Mouse (Mus musculus) kidney, embryonic 14.5 days (tissue): ENCODE results near the gene Dgkq. TPM values are rescaled to one million over a fixed set of nuclear protein-coding genes. Genes with fewer than 3 reads are reported as not detected.

Experiments used
- ATAC-seq: fragments of 200-750 bp; cut with Nextera tagmentation; 2 replicates; pipeline ENCODE4 v1.8.0; 2017; ENCODE audit warnings: moderate number of reproducible peaks, mild to moderate bottlenecking, moderate TSS enrichment, moderate library complexity; ENCODE audit not compliant: low FRiP score, low TSS enrichment
- H3K27ac ChIP-seq: fragments of 300-500 bp; sonication (generic); 2 replicates; pipeline ENCODE4 v1.5.1; 2014; ENCODE audit warnings: low read depth, mild to moderate bottlenecking, low read length, moderate library complexity, mixed read lengths
- H3K27me3 ChIP-seq: fragments of 300-500 bp; sonication (generic); 2 replicates; pipeline ENCODE4 v1.6.1; 2014; ENCODE audit warnings: mild to moderate bottlenecking, low read length; ENCODE audit not compliant: control insufficient read depth, insufficient read depth
- H3K36me3 ChIP-seq: fragments of 300-500 bp; sonication (generic); 2 replicates; pipeline ENCODE4 v1.6.1; 2014; ENCODE audit warnings: low read length, mixed read lengths; ENCODE audit not compliant: control insufficient read depth, insufficient read depth
- H3K4me1 ChIP-seq: fragments of 300-500 bp; sonication (generic); 2 replicates; pipeline ENCODE4 v1.6.1; 2014; ENCODE audit warnings: low read length, mixed read lengths; ENCODE audit not compliant: control insufficient read depth, insufficient read depth
- H3K4me2 ChIP-seq: fragments of 300-500 bp; sonication (generic); replicated peaks from 2 replicates; pipeline ENCODE4 v1.6.1; 2014; ENCODE audit warnings: low read depth, mild to moderate bottlenecking, low read length
- H3K4me3 ChIP-seq: fragments of 300-500 bp; sonication (generic); 2 replicates; pipeline ENCODE4 v1.5.1; 2014; ENCODE audit warnings: mild to moderate bottlenecking, low read length
- H3K9ac ChIP-seq: fragments of 300-500 bp; sonication (generic); 2 replicates; pipeline ENCODE4 v1.6.1; 2014; ENCODE audit warnings: low read depth, mild to moderate bottlenecking, low read length, moderate library complexity
- H3K9me3 ChIP-seq: fragments of 300-500 bp; sonication (generic); 2 replicates; pipeline ENCODE4 v1.6.1; 2016; ENCODE audit warnings: low read length; ENCODE audit not compliant: control insufficient read depth
- WGBS: fragments of 180-500 bp; shearing (Covaris S2); extraction: QIAGEN DNeasy Blood & Tissue Kit; methylation state at CpG from one replicate; pipeline ENCODE4 v1.1.7; 2014; 5-methylcytosine and 5-hydroxymethylcytosine counted together
- polyA plus RNA-seq: library from polyadenylated mRNA; unstranded; fragments of >200 nt; fragmentation: Nextera tagmentation; extraction: Ambion mirVana; gene quantifications from 2 replicates; pipeline ENCODE4 v1.2.1, GENCODE M21; 2014

The Dgkq gene
- polyA plus RNA-seq, 1 experiment from 2014 or later = 9.1 TPM

GRCm38 (mm10) chr5:108655381-108655780 is 14.1 kb downstream of the Dgkq start:
- Histone ChIP-seq H3K36me3 (peaks cover 54% of the 10 kb centered on the region), H3K4me3 (no peak overlapping the region)

DNA sequence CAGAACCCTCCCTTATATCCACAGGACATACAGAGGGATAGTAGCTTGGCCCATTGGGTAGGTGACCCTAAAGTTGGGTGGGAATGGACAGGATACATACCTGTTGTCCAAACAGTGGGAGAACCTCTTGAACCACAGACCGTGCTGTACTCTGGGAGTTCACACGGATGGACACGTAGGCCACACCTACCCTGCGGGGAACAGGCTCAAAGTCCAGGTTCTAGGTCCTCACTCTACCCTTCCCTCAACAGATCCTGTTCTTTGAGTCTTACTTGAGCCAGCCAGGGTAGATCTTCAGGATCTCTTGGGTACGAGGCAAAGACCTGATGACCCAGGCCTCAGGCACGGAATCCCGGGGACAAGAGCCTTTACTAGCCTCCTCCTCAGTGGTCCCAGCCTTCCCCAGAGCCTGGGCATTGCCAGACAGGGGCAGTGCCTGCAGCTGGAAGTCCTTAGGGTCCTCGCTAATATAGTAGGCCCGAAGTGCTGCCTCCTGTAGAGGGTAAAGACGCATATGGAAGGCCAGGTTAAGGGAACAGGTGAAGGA is 15.0 kb downstream of the Dgkq start:
- no peaks in the 10 kb centered on the region for H3K27me3 ChIP-seq
- H3K9me3 ChIP-seq = no peaks in the 10 kb centered on the region
- H3K4me2 ChIP-seq = no peak overlapping the region
- H3K36me3 ChIP-seq = peaks cover 57% of the 10 kb centered on the region
- WGBS = 90% methylated on average over 10 of the region's 10 CpGs
- ATAC-seq = no peak
- no peak overlapping the region for H3K4me3 ChIP-seq
- peaks cover 6% of the 10 kb centered on the region; the same call in 1 of the 2 replicates for H3K4me1 ChIP-seq
- no peak overlapping the region for H3K27ac ChIP-seq
- no peak overlapping the region for H3K9ac ChIP-seq

More at GRCm38 (mm10) chr5:108655381-108655780, 14.1 kb downstream of the Dgkq start:
- Histone ChIP-seq H3K27me3 (no peaks in the 10 kb centered on the region), H3K27ac (no peak overlapping the region), H3K9me3 (no peaks in the 10 kb centered on the region), H3K9ac (no peak overlapping the region), H3K4me2 (no peak overlapping the region), H3K4me1 (peaks cover 13% of the 10 kb centered on the region)
- 97% methylated on average over 9 of the region's 9 CpGs for WGBS
- ATAC-seq = no peak

DNA sequence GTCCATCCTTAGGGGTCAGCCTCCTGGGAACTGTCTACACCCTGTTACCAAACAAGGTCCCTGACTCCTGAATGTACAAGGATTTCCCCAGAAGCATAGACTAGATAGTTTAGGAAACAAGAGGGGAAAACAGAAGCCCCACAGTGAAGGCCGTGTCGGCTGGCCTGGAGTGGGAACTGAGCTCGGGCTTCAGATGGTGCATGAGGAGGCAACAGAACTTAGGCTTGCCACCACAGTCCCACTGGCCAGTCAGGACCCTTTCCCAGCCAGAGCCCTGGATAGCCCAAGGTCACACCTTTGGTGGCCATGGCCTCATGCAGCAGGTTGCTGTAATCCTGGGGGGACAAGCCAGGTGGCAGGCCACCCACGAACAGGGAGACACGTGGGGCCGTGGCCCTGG is 16.1 kb downstream of the Dgkq start:
- Histone ChIP-seq H3K9ac (no peak overlapping the region), H3K4me2 (no peak overlapping the region), H3K9me3 (no peaks in the 10 kb centered on the region), H3K36me3 (peaks cover 61% of the 10 kb centered on the region), H3K27me3 (no peaks in the 10 kb centered on the region), H3K4me1 (no peaks in the 10 kb centered on the region), H3K4me3 (no peak overlapping the region), H3K27ac (no peak overlapping the region)
- no peak for ATAC-seq
- 89% methylated on average over 6 of the region's 6 CpGs for WGBS

GRCm38 (mm10) chr5:108651823-108652222 is 17.6 kb downstream of the Dgkq start:
- no peaks in the 10 kb centered on the region for H3K4me1 ChIP-seq
- H3K9me3 ChIP-seq = no peaks in the 10 kb centered on the region
- H3K36me3 ChIP-seq = peaks cover 68% of the 10 kb centered on the region
- H3K27me3 ChIP-seq = no peaks in the 10 kb centered on the region
- H3K4me2 ChIP-seq = no peak overlapping the region
- H3K4me3 ChIP-seq = no peak overlapping the region
- no peak overlapping the region for H3K9ac ChIP-seq
- ATAC-seq = peak; percentile 62; the same call in 1 of the 2 replicates
- WGBS = 68% methylated on average over 1 of the region's 1 CpGs
- H3K27ac ChIP-seq = no peak overlapping the region

DNA sequence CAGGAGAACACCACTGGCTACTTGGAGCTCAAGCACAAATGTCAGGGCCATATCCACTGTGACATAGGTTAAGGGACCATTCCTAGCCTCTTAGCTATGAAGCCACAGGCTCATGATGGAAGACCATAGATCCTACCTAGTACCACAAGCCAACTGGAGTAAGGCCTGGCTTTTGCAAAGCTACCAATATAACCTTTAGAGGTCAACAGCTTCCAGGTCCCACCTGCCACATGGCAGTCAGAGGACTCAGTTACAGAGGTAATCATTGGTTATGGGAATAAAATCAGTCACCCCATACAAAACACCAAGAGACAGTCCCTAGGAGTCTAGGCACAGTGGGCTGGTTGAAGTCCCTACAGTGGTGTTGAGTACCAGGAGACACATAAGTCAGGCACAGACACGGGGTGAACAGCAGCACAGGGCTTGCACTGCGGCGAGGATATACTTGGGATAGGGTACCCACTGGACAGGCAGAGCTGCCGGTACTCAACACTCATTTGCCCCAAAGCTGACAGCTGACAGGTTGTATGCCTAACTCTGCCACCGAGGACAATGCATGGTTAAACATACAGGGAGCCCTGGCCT is 18.2 kb downstream of the Dgkq start:
- H3K4me3 ChIP-seq = no peak overlapping the region
- no peak overlapping the region for H3K27ac ChIP-seq
- H3K36me3 ChIP-seq = peaks cover 73% of the 10 kb centered on the region
- no peak overlapping the region for H3K9ac ChIP-seq
- no peaks in the 10 kb centered on the region for H3K9me3 ChIP-seq
- no peaks in the 10 kb centered on the region for H3K27me3 ChIP-seq
- H3K4me1 ChIP-seq = no peaks in the 10 kb centered on the region
- 83% methylated on average over 5 of the region's 5 CpGs for WGBS
- no peak for ATAC-seq
- no peak overlapping the region for H3K4me2 ChIP-seq

DNA sequence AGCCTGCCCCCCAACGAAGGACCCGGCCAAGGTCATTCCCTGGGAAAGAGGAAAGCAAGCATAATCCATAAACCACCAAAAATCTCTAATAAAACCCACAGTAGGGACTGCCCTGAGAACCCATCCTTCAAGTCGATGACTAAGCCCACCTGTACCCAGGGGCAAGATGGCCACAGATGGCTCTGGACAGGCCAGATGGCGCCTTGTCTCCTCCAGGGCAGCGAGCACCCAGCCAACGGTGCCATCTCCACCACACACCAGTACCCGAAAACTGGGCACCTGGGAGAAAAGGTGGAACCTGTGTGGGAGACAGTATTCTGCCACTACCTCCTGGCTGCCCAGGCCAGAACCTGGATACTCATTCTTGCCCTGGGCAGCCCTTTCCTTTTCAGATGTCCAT is 19.1 kb downstream of the Dgkq start:
- H3K27ac ChIP-seq = no peak overlapping the region
- H3K27me3 ChIP-seq = no peaks in the 10 kb centered on the region
- peaks cover 70% of the 10 kb centered on the region for H3K36me3 ChIP-seq
- 91% methylated on average over 7 of the region's 7 CpGs for WGBS
- no peak overlapping the region for H3K4me3 ChIP-seq
- no peaks in the 10 kb centered on the region for H3K4me1 ChIP-seq
- no peak for ATAC-seq
- H3K9me3 ChIP-seq = no peaks in the 10 kb centered on the region
- no peak overlapping the region for H3K9ac ChIP-seq
- H3K4me2 ChIP-seq = no peak overlapping the region

GRCm38 (mm10) chr5:108648937-108649576 is 20.4 kb downstream of the Dgkq start:
- H3K27me3 ChIP-seq = no peaks in the 10 kb centered on the region
- H3K36me3 ChIP-seq = peaks cover 66% of the 10 kb centered on the region
- H3K4me2 ChIP-seq = no peak overlapping the region
- WGBS = 89% methylated on average over 11 of the region's 11 CpGs
- no peaks in the 10 kb centered on the region for H3K9me3 ChIP-seq
- no peak overlapping the region for H3K4me3 ChIP-seq
- no peaks in the 10 kb centered on the region for H3K4me1 ChIP-seq
- H3K27ac ChIP-seq = no peak overlapping the region
- no peak for ATAC-seq
- no peak overlapping the region for H3K9ac ChIP-seq

DNA sequence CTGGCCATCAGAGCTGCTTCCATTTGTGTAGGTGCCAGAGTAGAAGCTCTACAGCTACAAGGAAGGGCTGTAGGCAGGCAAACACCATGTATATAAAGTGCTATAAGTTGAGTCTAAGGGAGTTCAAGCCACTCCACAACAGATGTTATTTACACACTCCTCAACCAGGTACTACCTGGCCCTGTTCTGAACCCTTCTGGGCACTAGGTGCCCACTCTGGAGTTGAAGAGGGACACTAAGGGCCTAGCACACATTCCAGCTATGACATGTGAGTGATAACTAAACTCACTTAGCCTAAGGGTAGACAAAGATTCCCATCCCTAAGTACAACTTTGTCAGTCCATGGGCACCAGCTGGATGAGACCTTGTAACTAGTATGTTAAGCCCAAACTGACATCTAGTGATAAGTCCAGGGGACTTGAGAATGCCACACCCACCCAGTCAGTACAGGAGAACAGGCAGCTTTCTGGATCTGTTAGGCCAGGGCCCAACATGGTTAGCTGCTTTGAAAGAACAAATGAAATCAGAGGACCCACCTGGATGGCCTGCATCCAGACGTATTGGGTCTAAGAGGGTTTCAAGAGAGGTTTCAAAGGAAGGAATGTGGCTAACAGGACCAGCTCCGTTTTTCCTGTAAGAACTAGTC is 21.5 kb downstream of the Dgkq start:
- WGBS = 92% methylated on average over 2 of the region's 2 CpGs
- no peak for ATAC-seq
- Histone ChIP-seq H3K4me3 (no peak overlapping the region), H3K27ac (no peak overlapping the region), H3K36me3 (peaks cover 62% of the 10 kb centered on the region), H3K4me1 (no peaks in the 10 kb centered on the region), H3K9me3 (no peaks in the 10 kb centered on the region), H3K27me3 (no peaks in the 10 kb centered on the region), H3K9ac (no peak overlapping the region), H3K4me2 (no peak overlapping the region)

- ATAC-seq = no peak
- Histone ChIP-seq H3K4me3 (no peak overlapping the region), H3K4me2 (no peak overlapping the region), H3K27ac (no peak overlapping the region), H3K36me3 (peaks cover 61% of the 10 kb centered on the region), H3K9ac (no peak overlapping the region), H3K4me1 (no peaks in the 10 kb centered on the region), H3K9me3 (no peaks in the 10 kb centered on the region), H3K27me3 (no peaks in the 10 kb centered on the region)
- WGBS = 94% methylated on average over 2 of the region's 2 CpGs
These were observed 22.2 kb downstream of the Dgkq start for GRCm38 (mm10) chr5:108647311-108647710.
